Mouse (Mus musculus) erythroid progenitor cell, adult 5-6 weeks (primary cell): ENCODE measurements at regions not wholly inside any gene's neighbourhood (a gene's known extent, or its start where the extent isn't known, plus 50 kb on each side); places are given as distances from the start of the nearest gene placed in this dataset.

Source experiments
- ATAC-seq: replicated peaks from 2 replicates; pipeline ENCODE4 v1.8.0; 2016; ENCODE audit warnings: moderate number of reproducible peaks, mild to moderate bottlenecking, moderate TSS enrichment, inconsistent platforms; ENCODE audit not compliant: poor library complexity, low FRiP score, severe bottlenecking

DNA sequence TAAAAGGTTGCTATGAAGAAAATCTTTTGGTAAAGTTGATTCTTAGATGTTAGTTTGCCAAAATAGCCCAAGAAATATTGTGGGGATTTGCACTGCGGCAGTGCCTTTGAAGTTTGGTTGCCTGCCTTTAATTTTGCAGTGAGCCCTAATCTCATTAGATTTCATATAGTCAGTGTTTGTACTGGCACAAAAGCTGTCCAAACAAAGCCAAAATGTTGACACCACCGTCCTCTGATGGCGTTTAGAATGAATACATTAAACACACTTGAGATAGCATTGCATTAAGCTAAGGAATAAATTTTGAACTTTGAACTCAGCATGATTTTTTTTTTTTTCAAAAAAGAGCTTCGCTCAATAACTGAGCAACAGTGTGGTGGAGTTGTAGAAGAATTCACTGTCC lies 51.9 kb upstream of the Gm5148 start:
- ATAC-seq, result no peak
